Mouse (Mus musculus): ENCODE measurements at regions not wholly inside any gene's neighbourhood (a gene's known extent, or its start where the extent isn't known, plus 50 kb on each side); places are given as distances from the start of the nearest gene placed in this dataset.

- DNase-seq: no peak
These were observed 596.0 kb upstream of the Gm26657 start for GRCm38 (mm10) chr4:56143827-56144226.

GRCm38 (mm10) chr4:56136837-56137236 lies 603.0 kb upstream of the Gm26657 start:
- DNase-seq: no peak

DNA sequence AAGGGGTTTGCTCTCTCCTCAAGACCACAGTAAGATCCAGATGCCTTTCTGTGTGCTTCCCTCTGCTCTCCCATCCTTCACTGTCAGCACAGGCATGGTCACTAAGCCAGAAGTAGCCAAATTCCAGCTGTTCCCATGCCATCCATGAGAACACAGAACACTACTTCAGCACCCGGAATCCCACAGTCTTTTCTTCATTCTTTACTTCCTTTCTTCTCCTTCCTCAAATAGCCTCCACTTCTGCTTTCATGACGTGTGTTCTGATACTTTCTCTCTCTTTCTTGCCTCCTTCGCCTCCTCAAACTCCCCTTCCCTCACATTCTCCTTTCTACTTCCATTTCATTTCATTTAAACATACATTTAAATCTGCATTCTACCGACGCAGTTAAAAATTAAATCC lies 602.1 kb upstream of the Klf4 start:
- no peak for DNase-seq

DNA sequence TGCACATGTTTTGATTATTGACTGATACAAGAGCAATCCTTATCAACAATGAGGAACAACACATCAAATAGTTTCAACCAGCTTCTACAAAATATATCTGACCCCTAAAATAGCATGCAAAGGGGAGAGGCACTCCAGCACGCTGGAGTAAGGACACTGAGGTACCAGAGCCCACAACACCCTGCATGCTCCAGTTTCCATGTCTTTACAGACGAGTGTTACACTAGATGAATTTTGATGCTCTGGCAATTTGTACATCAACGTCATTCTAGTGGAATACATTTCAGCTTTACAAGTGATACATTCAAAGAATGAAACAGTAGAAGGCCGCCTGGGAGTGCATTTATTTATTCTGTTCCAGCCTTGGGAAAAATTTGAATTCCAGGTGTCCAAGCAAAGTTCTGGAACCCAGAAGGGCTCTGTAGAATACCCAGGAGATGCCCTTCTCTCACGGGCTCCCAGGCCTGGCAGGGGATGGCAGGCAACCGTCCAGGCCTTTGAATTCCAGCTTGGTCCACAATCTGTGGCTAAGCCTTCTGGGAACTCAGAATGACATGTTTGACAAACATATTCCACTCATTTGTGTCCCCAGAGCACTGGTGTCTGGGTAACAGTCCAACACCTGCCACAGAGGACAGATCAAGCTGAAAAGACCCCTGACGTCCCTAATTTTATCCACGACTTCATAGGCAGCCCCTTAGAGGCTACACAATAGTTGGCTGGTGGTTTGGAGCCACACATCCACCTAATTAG lies 595.6 kb upstream of the Klf4 start:
- no peak for DNase-seq

- DNase-seq: no peak
These were observed 592.2 kb upstream of the Klf4 start for GRCm38 (mm10) chr4:56124515-56124914.

GRCm38 (mm10) chr4:56122198-56122597 lies 589.9 kb upstream of the Klf4 start:
- DNase-seq: no peak

DNA sequence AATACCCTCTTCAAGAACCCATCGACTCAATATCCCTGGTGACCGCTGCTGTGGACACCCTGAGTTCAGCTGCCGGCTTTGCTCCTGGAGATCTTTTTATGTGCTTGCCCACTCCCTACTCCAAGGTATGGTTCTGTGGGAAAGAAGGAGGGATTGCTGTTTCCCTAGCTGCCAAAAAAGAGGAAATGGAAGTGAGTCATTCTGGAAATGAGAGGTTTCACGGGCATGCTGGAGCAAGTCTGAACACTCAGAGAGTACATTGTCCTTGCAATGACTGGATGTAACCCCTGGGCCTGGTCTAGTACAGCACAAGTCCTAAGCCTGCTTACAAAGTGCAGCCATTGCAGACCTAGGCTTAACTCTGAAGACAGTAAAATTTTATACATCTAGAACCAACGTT lies 589.4 kb upstream of the Klf4 start:
- no peak for DNase-seq

DNA sequence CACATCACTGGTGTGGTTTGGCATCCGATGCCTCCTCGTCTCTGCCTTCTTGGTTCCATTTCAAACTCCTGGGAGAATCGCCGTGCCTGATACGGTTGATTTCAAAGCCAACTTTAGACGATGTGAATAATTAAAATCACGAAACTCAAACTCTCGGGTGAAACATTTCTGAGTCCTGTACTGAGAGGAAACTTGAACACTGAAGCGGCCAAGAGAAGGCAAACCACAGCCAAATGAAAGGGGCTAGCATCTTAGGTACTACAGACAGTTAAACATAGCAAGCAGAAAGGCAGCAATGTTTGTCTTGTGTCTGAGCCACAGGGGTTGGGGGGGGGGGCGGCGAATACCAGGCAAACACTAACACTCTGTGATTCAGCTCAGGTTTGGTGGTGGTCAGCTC lies 588.1 kb upstream of the Klf4 start:
- DNase-seq: no peak

DNA sequence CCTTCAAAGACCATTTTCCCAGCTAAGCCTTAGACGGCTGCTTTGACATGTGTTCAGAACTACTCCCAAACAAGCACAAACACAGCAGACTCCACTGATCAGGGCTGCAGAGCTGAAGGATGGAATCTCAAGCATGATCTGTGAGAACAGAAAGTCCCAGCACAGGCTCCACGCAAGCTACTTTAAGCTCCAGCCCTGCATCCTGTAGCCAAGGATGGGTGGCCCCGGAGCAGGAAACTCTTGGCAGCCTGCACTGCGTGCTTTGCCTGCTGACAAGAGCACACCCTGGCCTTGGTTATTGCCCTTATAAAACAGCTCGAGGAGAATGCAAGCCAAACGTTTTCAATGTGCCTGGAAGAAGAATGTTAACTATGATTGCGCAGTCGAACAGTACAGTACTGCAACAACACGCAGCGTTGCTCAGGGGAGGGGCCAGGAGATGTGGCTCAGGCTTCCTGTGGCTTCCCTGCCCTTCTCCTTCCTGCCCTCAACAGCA lies 581.5 kb upstream of the Klf4 start:
- peak; percentile 27 for DNase-seq

DNA sequence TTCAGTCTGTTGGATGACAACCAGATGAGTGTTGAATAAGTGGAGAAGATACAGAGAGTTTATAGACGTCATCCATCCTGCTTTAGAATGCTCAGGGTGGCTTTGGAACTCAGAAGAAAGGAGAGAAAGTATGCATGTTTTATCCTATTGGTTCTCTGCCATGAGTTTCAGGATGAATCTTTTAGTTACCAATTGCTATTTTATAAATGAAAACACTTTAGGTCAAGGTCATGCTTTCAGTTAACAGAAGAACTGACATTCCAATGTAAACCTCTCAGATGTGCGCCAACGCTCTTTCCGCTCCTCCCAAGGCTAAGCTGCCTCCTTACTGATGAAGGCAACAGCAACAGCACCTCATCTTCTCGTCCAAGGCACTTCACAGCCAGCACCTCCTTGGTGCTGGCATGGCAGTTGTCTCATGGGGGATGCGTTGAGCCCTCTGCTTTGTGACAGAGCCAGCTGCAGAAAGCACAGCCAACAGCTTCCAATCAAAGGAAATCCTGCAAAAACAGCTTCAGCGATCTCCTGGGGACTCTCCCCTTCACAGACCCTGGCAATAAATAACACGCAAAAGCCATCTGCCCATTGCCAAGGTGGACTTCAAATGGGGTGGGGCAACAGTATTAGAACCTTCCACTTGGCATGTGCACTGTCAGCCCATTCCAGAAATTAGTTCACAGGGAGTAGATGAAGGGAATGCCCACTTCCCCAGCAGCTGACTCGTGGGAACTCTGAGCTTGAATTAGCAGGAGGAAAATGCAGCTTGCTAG lies 580.9 kb upstream of the Klf4 start:
- no peak for DNase-seq

DNA sequence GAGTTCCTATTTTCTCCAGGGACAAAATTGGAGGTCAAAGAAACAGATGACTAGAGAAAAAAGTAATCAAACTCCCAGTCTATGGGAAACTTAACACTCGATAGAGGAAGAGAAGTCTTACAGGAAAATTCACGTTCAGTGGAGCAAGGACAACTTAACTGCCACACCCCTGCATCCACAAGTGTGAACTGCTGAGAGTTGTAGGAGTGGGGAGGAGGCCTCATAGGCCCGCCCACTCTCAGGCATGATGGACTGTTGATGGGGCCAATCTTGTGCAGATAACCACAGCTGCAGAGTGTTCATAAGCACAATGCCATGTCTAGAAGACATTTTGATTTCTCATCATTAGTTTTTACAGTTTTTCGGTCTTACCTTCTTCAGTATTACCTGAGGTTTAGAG lies 574.7 kb upstream of the Klf4 start:
- no peak for DNase-seq

GRCm38 (mm10) chr4:56102314-56102713 lies 570.0 kb upstream of the Klf4 start:
- no peak for DNase-seq

- no peak for DNase-seq
These were observed 558.5 kb upstream of the Klf4 start for GRCm38 (mm10) chr4:56090796-56091195.

- peak; percentile 48 for DNase-seq
These were observed 556.4 kb upstream of the Klf4 start for GRCm38 (mm10) chr4:56088701-56089100.

DNA sequence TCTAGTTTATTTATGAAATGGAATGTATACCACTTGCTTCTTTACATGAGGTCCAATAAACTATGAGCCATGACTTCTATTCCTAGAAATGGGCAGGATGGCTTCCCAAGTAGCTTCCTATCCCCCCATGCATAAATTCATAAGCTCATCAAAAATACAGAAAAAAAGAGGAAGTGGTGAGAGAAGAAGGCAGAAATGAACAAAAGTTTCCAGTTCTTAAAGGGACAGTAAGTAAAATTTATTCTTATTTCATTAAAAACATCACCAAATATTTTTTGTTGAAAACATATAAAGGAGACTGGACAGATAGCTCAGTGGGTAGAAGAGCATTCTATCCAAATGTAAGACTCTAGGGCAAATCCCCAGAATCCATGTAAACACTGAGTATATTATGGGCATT lies 554.0 kb upstream of the Klf4 start:
- DNase-seq: no peak

GRCm38 (mm10) chr4:56084205-56084604 lies 551.9 kb upstream of the Klf4 start:
- no peak for DNase-seq

- DNase-seq: no peak
These were observed 550.1 kb upstream of the Klf4 start for GRCm38 (mm10) chr4:56082411-56082810.

DNA sequence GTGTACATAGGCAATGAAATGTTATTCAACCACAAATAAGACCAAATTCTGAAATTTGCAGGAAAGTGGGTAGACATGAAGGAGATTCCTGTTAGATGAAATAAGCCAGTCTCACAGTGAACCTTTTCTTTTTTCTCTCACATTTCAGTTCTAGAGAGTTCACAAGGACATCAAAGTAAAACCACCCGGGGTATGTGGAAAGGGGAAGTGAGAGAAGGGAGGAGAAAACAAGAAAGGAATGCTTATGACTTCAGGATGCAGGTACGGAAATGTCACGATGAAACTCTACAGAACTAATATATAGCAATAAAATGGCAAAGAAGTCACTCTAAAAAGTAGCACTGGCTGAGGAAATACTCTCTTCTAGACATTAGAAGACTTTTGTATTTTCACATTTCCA lies 548.7 kb upstream of the Klf4 start:
- DNase-seq: no peak

DNA sequence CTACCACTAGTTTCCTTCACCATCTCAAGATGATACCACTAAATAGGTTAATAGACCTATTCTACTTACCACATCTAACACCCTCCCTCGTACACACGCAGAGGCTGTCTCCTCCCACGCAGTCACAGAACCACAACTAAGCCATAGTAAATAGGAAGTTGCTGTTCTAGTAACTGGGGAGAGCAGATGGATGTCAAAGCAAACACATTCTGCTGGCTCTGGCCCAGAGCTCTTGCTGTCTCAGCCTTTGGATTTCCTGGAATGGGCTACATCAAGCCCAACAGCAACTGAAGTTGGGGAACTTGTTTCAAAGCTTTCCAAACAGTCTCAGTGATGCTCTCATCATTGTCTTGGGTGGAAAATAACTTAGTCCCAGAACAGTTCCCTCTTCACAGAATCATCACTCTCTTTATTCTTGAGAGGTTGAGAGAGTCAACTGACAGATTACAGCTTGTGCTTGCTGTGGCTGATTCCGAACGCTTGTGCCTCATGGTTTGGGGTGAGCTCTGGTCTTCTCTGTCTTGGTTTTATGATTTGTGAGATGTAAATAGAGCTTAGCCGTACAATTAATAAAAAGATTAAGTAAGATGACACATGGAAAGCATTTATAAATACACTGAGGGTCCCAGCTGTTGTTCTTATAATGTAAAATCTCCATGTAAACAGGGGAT lies 538.5 kb upstream of the Klf4 start:
- no peak for DNase-seq

DNA sequence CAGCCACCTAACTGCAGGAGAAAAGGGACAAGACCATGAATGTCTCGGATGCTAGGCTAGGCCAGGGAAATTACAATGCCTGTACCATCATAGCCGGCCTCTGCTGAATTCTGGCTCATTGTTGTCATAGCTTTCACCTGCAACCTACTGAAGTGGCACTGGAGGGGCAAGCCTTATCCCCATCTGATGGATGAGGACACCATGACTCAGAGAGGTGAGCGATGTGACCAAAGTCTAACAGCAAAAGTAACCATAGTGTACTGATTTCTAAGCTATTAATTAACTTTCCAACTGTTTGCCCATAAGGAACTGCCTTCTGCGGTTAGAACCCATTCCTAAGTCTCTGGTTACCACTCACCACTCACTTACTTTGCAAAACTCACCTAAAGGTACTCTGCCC lies 536.6 kb upstream of the Klf4 start:
- DNase-seq: no peak

- no peak for DNase-seq
These were observed 532.4 kb upstream of the Klf4 start for GRCm38 (mm10) chr4:56064657-56065056.

DNA sequence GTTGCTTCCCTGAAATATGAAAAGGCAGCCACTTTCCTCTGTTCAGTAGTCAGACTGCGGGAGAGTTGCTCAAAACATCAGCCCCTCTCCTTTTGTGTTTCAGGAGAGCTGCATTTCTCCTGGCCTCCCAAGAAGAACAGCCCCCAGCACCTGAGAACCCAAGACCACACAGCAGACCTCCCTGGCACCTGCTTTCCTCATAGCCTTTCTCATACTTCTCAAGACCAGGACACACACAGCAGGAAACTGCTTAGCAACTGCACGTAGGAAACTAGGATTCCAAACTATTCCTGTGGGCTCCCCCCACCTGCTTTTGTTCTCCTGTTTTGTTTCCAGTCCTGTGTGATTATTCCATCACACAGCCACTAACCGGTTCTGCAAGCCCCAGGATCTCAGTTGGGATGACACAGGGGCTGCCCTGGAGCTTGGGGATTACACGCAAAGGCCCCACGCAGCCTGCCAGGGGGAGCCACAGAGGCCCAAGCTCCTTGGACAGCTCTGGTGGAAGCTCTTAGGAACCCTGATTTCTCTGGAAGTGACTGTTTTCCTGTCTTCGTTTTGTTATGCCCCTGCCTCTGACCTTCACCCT lies 519.6 kb upstream of the Klf4 start:
- no peak for DNase-seq

DNA sequence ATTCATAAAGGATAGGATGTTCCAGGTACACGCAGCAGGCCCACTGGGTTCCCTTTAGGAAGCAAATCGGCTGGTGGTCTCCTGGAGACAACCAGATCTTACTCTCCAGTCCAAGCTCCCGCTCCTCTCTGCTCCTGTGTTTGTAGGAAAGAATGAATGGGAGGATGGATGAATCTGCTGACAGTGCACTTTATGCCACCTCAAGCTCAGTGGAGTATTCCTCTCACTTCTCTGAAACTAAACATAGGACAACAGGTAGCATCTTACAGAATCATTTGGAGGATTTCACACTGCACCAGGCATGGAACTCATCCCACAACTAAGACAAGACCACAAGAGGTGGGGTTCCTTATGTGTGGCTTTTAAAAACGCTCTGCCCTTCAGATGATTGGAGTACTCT lies 507.1 kb upstream of the Klf4 start:
- DNase-seq: no peak

Data from right cerebral cortex, postnatal 25 days (tissue).